In the genomic region with DNA sequence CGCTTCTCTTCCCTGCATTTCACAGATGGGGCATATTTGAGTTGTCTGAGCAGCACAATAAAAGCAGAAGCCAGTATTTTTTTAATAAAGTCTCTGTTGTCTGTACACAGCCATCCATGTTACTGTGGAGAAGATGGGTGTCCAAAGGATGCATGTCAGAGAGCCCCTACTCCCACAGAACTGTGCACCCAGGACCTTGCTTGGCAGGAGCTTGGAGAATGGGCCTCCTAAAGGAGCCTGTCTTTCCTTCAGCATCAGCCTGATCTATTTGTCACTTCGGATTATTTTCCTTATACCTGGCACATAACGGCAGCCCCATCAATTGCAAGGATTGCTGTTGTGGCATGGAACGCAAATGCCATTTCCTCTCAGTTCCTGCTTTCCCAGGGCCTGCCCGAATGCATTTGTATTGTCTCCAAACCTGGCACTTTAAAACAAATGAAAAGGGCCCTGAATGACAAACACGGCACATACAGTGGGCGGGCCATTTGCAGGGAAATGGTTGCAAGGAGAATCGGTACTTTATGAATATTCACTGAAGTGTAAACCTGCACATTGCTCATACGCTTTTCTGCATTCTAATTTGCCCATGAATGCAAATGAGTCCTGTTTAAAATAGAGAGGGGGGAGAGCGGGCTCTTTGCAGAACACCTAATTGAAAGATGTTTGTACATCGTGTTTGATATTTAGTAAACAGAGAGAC, we compare ENCODE assay signal across 13 mouse cellular contexts.
DNase-seq lines count a peak whose midpoint lies in the region; ATAC-seq lines count a peak whose summit lies in the region.
"Had no signal": no experiment of that assay in that cellular context is flagged by ENCODE, and none has a peak within 500 bp of the region (broad histone marks: within the 10 kb centered on the region; RNA-seq: fewer than 3 reads in every experiment).

No protein-coding gene starts in this region.

- no peaks in the 10 kb centered on the region for H3K36me3 ChIP-seq in hindbrain, embryonic 12.5 days
- no peaks in the 10 kb centered on the region for H3K36me3 ChIP-seq in midbrain, embryonic 15.5 days (replicated peaks)
- H3K36me3 ChIP-seq: embryonic facial prominence, embryonic 15.5 days; heart, embryonic 12.5 days; lung, embryonic 15.5 days had no signal

- H3K27me3 ChIP-seq in hindbrain, embryonic 12.5 days = peaks cover 37% of the 10 kb centered on the region
- H3K27me3 ChIP-seq in midbrain, embryonic 15.5 days (replicated peaks) = 0 out of 2 replicates have a peak, but pooled peaks cover 9% of the 10 kb centered on the region
- H3K27me3 ChIP-seq: embryonic facial prominence, embryonic 15.5 days; heart, embryonic 12.5 days; lung, embryonic 15.5 days had no signal

- peaks cover 42% of the 10 kb centered on the region for H3K4me1 ChIP-seq in hindbrain, embryonic 12.5 days
- peaks cover 20% of the 10 kb centered on the region for H3K4me1 ChIP-seq in midbrain, embryonic 15.5 days
- H3K4me1 ChIP-seq: embryonic facial prominence, embryonic 15.5 days; heart, embryonic 12.5 days; lung, embryonic 15.5 days had no signal

- peak; percentile 56 for ATAC-seq in hindbrain, embryonic 12.5 days (ENCODE audit: low FRiP score)
- ATAC-seq in midbrain, embryonic 15.5 days (replicated peaks) = 0 out of 2 replicates have a peak, but pooled peaks have one; percentile 48
- no peak for ATAC-seq in megakaryocyte progenitor cell, adult 5-6 weeks (replicated peaks; ENCODE audit: poor library complexity)
- ATAC-seq: CD4-positive, CD25-positive, alpha-beta regulatory T cell, adult 4 months had no signal

- DNase-seq in Muller cell, postnatal 12 days (ENCODE audit: inconsistent ontology term) = peak; percentile 79
- peak; percentile 37 for DNase-seq in brain, embryonic 18.5 days (ENCODE audit: low read depth, low spot score)
- no peak for DNase-seq in kidney, postnatal 14 days
- DNase-seq in heart, adult 9 months (ENCODE audit: low spot score in 2 of 2) = no peak
- no peak for DNase-seq in lung, postnatal 36 days
- DNase-seq: kidney, postnatal 36 days had no signal

- peak overlapping the region; percentile 76 for H3K27ac ChIP-seq in hindbrain, embryonic 12.5 days
- H3K27ac ChIP-seq in midbrain, embryonic 15.5 days = peak overlapping the region; percentile 52
- H3K27ac ChIP-seq: embryonic facial prominence, embryonic 15.5 days; lung, embryonic 15.5 days had no signal

- 41% methylated on average over 11 of the region's 11 CpGs for WGBS in hindbrain, embryonic 12.5 days
- WGBS in midbrain, embryonic 15.5 days = 44% methylated on average over 11 of the region's 11 CpGs

- 0 out of 2 replicates have a peak overlapping the region, but pooled peaks have one; percentile 15 for H3K4me2 ChIP-seq in hindbrain, embryonic 12.5 days (replicated peaks)
- no peak overlapping the region for H3K4me2 ChIP-seq in midbrain, embryonic 15.5 days
- H3K4me2 ChIP-seq: embryonic facial prominence, embryonic 15.5 days; heart, embryonic 12.5 days; lung, embryonic 15.5 days had no signal

- no peaks in the 10 kb centered on the region for H3K9me3 ChIP-seq in hindbrain, embryonic 12.5 days (replicated peaks)
- H3K9me3 ChIP-seq in midbrain, embryonic 15.5 days = no peaks in the 10 kb centered on the region
- H3K9me3 ChIP-seq: embryonic facial prominence, embryonic 15.5 days; heart, embryonic 12.5 days; lung, embryonic 15.5 days had no signal

- H3K4me3 ChIP-seq in hindbrain, embryonic 12.5 days = no peak overlapping the region
- no peak overlapping the region for H3K4me3 ChIP-seq in midbrain, embryonic 15.5 days
- H3K4me3 ChIP-seq: embryonic facial prominence, embryonic 15.5 days; heart, embryonic 12.5 days; lung, embryonic 15.5 days had no signal

- H3K9ac ChIP-seq in hindbrain, embryonic 12.5 days = no peak overlapping the region
- H3K9ac ChIP-seq in midbrain, embryonic 15.5 days = no peak overlapping the region
- H3K9ac ChIP-seq: embryonic facial prominence, embryonic 15.5 days; heart, embryonic 12.5 days; lung, embryonic 15.5 days had no signal

Comparison
In these comparisons a context has a peak if more than half of its experiments do, and no peak if none do; other contexts are left out.
1. DNase-seq: peak in Muller cell, postnatal 12 days (single experiment) and brain, embryonic 18.5 days (single experiment); none in kidney, postnatal 14 days (single experiment), heart, adult 9 months (0 of 2) and lung, postnatal 36 days (single experiment).